In genomic region chr5:67306698-67307521, GRCm38 (mm10) we compare ENCODE assay signal across 8 mouse cellular contexts. TPM values are rescaled to one million over a fixed set of nuclear protein-coding genes. Genes with fewer than 3 reads are reported as not detected.
DNase-seq lines count a peak whose midpoint lies in the region; ATAC-seq lines count a peak whose summit lies in the region.

Slc30a9 (plus strand) TSS chr5:67306955.

- no peaks in the 10 kb centered on the region for H3K27me3 ChIP-seq in heart, embryonic 13.5 days (replicated peaks)
- no peaks in the 10 kb centered on the region for H3K27me3 ChIP-seq in liver, embryonic 12.5 days (replicated peaks)
- no peaks in the 10 kb centered on the region for H3K27me3 ChIP-seq in stomach, embryonic 15.5 days (replicated peaks)

- peaks cover 14% of the 10 kb centered on the region for H3K36me3 ChIP-seq in heart, embryonic 13.5 days
- H3K36me3 ChIP-seq in liver, embryonic 12.5 days, result peaks cover 24% of the 10 kb centered on the region
- H3K36me3 ChIP-seq in stomach, embryonic 15.5 days, result 0 out of 2 replicates have a peak, but pooled peaks cover 3% of the 10 kb centered on the region

- no peaks in the 10 kb centered on the region for H3K9me3 ChIP-seq in heart, embryonic 13.5 days
- H3K9me3 ChIP-seq in liver, embryonic 12.5 days (replicated peaks), result no peaks in the 10 kb centered on the region
- no peaks in the 10 kb centered on the region for H3K9me3 ChIP-seq in stomach, embryonic 15.5 days

- DNase-seq in CD4-positive helper T cell, adult 2 months (ENCODE audit: low read depth, low spot score), result peak; percentile 90
- peak; percentile 60 for DNase-seq in brain, embryonic 18.5 days (ENCODE audit: low read depth, low spot score)
- peak; percentile 96 for DNase-seq in kidney, postnatal 10 days
- DNase-seq in natural killer cell, adult 2 months (ENCODE audit: low spot score in 2 of 2), result peak; percentile 89 to 90

- peak within 1 kb of the TSS; percentile 99 for H3K4me3 ChIP-seq in heart, embryonic 13.5 days
- H3K4me3 ChIP-seq in liver, embryonic 12.5 days, result peak within 1 kb of the TSS; percentile 99
- H3K4me3 ChIP-seq in stomach, embryonic 15.5 days (replicated peaks), result peak within 1 kb of the TSS; percentile 97

- H3K4me1 ChIP-seq in heart, embryonic 13.5 days, result peaks cover 24% of the 10 kb centered on the region
- peaks cover 44% of the 10 kb centered on the region for H3K4me1 ChIP-seq in liver, embryonic 12.5 days
- H3K4me1 ChIP-seq in stomach, embryonic 15.5 days, result no peaks in the 10 kb centered on the region

- ATAC-seq in erythroid progenitor cell, adult 5-6 weeks (replicated peaks; ENCODE audit: low FRiP score, poor library complexity, severe bottlenecking), result peak; percentile 95
- ATAC-seq in heart, embryonic 13.5 days (ENCODE audit: extremely low read depth, insufficient number of reproducible peaks, low FRiP score, low TSS enrichment), result peak; percentile 98
- peak; percentile 95 for ATAC-seq in liver, embryonic 12.5 days
- peak; percentile 96 for ATAC-seq in stomach, embryonic 15.5 days (ENCODE audit: insufficient read depth, low FRiP score, low read depth)

- H3K9ac ChIP-seq in heart, embryonic 13.5 days, result peak within 1 kb of the TSS; percentile 98
- H3K9ac ChIP-seq in liver, embryonic 12.5 days, result peak within 1 kb of the TSS; percentile 95
- H3K9ac ChIP-seq in stomach, embryonic 15.5 days, result peak within 1 kb of the TSS; percentile 95

- peak within 1 kb of the TSS; percentile 87 for H3K4me2 ChIP-seq in heart, embryonic 13.5 days
- H3K4me2 ChIP-seq in liver, embryonic 12.5 days, result peak within 1 kb of the TSS; percentile 82
- H3K4me2 ChIP-seq in stomach, embryonic 15.5 days, result peak within 1 kb of the TSS; percentile 65

- WGBS in heart, embryonic 13.5 days, result 0% methylated on average over 82 of the region's 83 CpGs
- WGBS in liver, embryonic 12.5 days (ENCODE audit: insufficient replicate concordance), result under 1% methylated on average over 82 of the region's 83 CpGs
- WGBS in stomach, embryonic 15.5 days, result under 1% methylated on average over 79 of the region's 83 CpGs

- peak within 1 kb of the TSS; percentile 89 for H3K27ac ChIP-seq in heart, embryonic 13.5 days (replicated peaks)
- H3K27ac ChIP-seq in liver, embryonic 12.5 days, result peak within 1 kb of the TSS; percentile 88
- H3K27ac ChIP-seq in stomach, embryonic 15.5 days, result peak within 1 kb of the TSS; percentile 81

RNA-seq across cellular contexts. Expression of gene Slc30a9, which starts in this region (rescaled TPM):
- 167 and 177 TPM in 2 replicates for total RNA-seq in erythroid progenitor cell, adult 5-6 weeks (2015; ENCODE audit: low replicate concordance)
- total RNA-seq in erythroid progenitor cell, adult 5-6 weeks (2017; ENCODE audit: low replicate concordance), result 158 and 226 TPM in 2 replicates
- polyA plus RNA-seq in heart, embryonic 13.5 days (2015; fragmentation: Nextera tagmentation; extraction: Ambion mirVana), result 107 and 122 TPM in 2 replicates
- 84.6 and 86.4 TPM in 2 replicates for polyA plus RNA-seq in liver, embryonic 12.5 days (2016; fragmentation: Nextera tagmentation; extraction: Ambion mirVana)
- polyA plus RNA-seq in stomach, embryonic 15.5 days (2015; fragmentation: Nextera tagmentation; extraction: Ambion mirVana), result 88.2 and 91.1 TPM in 2 replicates

Comparison
In these comparisons a context has a peak if more than half of its experiments do, and no peak if none do; other contexts are left out.
1. Peak in every context shown above with its lines: DNase-seq, ATAC-seq, H3K4me3 ChIP-seq and H3K27ac ChIP-seq.